Mouse (Mus musculus): ENCODE data around the gene Tet3. TPM values are rescaled to one million over a fixed set of nuclear protein-coding genes. Genes with fewer than 3 reads are reported as not detected.
A peak's percentile ranks its signal among the peaks of the same experiment; 100 is the strongest.

The Tet3 gene
- total RNA-seq, 2 experiments from 2014 or later, result 12.2 to 29.6 TPM

DNA sequence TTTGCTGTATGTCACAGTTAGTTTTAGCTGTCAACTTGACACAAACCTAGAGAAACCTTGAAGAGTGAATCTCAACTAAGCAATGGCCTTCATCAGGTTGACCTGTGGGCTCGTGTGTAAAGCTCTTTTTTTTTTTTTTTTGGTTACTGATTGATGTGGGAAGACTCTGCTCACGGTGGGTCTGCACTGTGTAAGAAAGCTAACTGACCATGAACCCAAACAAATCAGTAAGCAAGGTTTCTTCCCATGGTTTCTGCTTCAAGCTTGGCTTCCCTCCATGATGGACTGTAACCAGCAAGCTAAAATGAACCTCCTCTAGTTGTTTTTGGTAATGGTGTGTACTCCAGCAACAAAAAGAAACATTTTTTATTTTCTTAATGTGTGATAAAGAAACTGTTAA lies 20.3 kb upstream of the Tet3 start:
- no peak for ATAC-seq (replicated peaks; ENCODE audit: poor library complexity)

GRCm38 (mm10) chr6:83478628-83479027 lies 19.7 kb upstream of the Tet3 start:
- no peak for ATAC-seq (replicated peaks; ENCODE audit: poor library complexity)

DNA sequence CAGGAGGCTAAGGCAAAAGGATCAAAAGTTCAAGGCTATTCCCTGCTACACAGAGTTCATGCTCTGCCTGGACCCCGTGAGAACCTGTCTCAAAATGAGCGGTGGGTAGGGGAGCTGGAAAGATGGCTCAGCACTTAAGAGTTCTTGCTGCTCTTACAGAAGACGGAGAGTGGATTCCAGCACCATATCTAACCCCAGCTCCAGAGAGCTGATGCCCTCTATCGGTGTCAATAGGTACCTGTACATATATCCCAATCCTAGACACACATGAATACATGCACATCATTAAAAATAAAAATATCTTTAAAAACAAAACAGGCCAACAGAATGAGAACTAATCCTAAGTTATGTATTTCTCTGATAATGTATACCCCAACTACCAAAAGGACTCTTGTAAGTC lies 19.3 kb upstream of the Tet3 start:
- ATAC-seq (replicated peaks; ENCODE audit: poor library complexity), result no peak

- ATAC-seq (replicated peaks; ENCODE audit: poor library complexity), result no peak
Observed at GRCm38 (mm10) chr6:83475431-83475830, 16.5 kb upstream of the Tet3 start.

DNA sequence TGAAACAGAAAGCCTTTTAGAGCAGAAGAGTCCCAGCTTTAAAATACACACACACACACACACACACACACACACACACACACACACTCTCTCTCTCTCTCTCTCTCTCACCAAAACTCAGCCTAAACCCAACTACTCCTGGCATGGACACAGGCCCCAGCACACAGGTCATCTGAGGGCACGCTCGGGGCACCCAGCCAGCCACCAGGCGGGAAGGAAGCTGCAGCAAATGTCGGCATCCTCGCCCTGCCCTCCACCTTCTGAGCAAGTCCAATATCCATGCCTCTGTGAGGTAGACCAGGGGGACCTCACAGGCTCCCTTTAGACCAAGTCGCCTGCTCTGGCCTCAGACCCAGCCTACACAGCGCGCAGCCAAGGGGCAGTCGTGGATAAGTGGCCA lies 14.4 kb upstream of the Tet3 start:
- ATAC-seq (replicated peaks; ENCODE audit: poor library complexity), result peak; percentile 85

DNA sequence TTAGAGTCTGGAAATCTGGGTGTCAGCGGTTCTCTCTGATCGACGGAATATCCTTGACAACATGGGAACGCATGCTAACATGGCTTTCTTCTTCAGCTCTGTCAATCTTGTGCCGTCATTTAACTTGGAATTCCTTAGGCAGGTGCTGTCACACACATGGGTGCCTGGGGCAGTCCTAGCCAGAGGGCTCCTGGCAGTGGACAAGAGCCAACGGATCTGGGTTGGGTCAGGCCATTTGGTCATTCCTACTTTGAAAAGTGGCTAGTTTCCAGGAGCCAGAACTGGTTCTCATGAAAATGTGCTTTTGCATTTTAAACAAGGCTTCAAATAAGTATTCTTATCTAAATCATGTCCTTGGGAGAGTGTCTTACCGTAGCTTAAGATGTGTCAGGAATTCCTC lies 12.9 kb upstream of the Tet3 start:
- no peak for ATAC-seq (replicated peaks; ENCODE audit: poor library complexity)

DNA sequence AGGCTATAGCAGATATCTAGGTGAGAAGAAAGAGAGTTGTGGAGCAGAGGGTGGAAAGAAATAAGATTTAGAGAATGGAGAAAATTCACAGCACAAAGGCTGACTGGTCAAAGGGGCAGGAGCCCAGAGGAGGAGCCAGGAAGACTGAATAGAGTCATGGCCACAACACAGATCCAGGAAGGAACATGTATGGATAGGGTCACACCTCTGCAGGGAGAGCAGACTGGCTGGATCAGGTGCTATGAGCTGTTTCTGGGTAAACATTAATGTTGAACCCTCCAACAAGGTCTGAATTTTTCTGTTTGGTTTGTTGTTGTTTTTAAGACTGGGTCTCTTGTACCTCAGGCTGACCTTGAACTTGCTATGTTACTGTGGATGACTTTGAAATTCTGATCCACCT lies 5.1 kb upstream of the Tet3 start:
- ATAC-seq (replicated peaks; ENCODE audit: poor library complexity), result no peak

- 0 out of 2 replicates have a peak, but pooled peaks have one; percentile 10 for ATAC-seq (replicated peaks; ENCODE audit: poor library complexity)
Observed at GRCm38 (mm10) chr6:83456984-83457810, 1.7 kb downstream of the Tet3 start.

DNA sequence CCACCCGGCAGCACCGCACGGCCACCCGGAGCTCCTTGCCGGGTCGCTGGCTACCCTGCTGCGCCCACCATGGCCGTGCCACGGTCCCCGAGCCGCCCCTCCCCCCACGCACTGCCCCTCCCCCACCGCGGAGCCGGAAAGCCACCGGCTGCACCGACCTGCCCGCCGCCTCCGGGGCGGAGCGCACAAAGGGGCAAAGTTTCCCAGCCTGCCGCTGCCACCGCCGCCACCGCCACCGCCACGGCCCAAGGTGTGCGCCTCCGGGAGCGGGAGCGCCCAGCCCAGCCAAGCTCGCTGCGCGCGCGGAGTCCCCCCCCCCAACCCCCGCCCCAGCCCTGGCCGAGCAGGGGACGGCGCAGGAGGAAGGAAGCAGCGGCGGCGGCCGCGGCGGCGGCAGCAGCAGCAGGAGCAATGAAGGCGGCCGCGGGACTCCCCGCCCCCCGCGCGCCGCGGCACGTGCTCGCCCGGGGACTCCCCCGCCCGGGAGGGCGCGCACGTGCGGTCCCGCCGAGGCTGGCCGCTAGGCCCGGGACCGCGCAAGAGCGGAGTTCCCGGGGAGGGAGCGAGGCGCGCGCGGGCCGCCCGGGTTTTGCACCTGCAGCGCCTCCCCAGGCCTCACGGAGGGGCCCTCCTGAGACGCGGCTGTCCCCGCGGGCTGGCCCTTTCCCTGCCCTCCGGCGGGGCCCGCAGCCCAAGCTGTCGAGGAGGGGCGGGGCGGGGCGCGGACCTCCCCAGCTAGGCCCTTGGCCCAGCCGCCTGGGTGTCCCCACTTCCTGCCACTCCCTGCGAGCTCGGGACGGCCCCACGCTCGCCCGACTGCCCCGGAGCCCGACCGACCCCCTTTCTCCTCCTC lies 2.5 kb downstream of the Tet3 start:
- ATAC-seq (replicated peaks; ENCODE audit: poor library complexity), result peak; percentile 45

DNA sequence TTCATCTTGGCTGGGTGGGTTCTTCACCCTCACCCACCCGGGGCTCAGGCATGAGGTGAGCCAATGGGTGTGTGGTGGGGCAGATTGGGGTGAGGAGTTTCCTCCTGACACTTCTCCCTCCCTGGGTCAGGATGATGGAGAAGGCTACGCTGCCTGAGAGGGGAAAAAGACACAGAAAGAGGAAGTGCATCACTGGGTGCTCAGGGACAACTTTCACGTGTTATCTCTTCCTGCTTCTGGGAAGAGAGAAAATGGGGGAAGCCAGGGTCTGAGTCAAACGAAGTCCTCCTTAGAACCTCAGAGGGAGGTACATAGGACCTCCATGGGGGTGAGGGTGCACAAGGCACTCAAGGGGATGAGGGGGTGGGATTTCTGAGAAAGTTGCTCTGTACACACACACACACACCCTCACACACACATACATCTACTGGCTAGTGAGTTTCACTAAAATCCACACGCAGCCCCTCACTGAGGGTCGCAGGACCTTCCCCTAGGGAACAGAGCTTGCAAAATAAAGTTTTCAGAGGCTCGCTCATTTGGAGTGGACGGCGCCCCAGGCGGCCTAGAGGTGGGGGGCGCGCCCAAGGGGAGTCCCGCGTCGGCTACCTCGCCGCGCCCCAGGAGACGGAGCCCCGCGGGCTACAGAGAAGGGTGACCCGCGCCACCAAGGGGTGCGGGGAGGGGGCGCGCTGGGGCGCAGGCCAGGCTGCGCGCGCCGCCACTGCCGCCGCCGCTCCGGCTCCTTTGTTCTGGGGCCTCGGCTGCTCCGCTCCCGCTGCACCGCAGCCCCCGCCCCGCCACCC lies 3.4 kb downstream of the Tet3 start:
- peak; percentile 42 for ATAC-seq (replicated peaks; ENCODE audit: poor library complexity)

DNA sequence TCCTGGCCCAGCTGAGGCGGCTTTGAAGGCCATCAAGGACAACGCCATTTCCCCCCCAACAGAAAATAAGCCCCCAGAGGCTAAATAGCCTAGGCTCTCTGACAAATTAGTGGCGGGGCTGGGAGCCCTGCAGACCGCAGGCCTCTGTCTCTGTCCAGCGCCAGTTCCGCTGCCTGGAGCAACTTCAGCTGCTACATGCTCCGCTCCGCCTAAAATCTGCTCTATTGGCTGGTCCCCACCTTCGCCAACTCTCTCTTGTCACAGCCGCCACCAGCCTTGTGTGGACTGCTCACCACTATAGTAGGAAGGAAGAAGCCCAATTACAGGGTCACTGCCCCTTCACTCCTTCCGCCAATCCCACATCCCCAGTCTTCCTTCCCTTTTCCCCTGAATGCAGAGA lies 5.2 kb downstream of the Tet3 start:
- ATAC-seq (replicated peaks; ENCODE audit: poor library complexity), result no peak; the same call in 1 of the 2 replicates

DNA sequence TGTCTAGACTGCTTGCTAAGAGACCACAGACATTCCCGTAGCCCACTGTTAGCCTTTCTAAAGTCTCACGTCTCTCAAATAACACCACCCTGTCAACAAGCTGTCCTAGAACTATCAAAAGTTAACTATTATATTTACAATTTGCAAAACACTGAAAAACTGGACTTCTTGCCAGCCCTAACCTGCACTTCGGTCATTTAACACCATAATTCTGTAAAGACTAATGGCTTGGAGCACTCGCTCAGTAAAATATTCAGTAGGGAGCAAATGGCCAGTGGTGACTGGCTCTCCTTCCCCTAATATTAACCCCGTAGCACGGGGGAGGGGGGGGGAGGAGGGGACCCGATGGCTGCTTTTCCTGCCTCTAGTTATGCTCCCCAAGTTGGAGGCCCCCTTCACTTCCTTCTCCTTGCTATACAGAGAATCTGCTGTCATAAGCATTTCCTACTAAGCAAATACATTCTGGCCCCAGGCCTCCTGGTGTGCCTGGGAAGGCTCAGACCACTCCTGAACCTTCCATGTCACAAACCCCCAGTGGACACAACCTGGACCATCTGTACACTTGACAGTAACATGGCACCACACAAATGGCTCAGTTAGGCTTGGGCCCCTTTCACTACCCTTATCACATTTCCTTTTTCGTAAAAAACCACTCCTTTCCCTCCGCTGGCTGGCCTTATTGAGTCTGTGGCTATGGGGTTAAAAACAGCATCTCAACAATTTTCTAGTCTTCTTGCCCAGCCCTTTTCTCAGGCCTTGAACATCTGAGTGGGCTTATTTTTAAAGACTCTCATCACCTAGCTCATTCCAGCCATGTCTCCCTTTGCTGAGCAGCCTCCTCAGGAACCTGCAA lies 8.2 kb downstream of the Tet3 start:
- ATAC-seq (replicated peaks; ENCODE audit: poor library complexity), result peak; percentile 10; the same call in 1 of the 2 replicates

DNA sequence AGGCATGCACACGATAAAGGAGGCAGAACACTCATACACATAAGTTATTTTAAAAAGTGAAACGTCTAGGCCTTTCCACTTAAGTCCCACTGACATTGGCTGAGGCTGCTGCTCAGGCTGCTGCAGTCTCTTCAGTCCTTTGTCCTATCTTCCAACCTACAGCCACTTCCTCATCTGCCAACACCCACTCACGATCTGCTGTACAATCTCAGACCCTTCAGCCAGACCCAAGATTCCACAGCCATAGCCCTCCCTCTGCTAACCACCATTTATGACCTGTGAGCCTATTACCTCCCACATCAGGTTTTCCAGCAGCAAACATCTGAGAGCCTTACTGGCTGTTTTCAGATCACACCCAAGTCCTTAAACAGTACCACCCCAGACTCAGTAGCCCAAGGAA lies 9.4 kb downstream of the Tet3 start:
- ATAC-seq (replicated peaks; ENCODE audit: poor library complexity), result peak; percentile 46

- 0 out of 2 replicates have a peak, but pooled peaks have one; percentile 2 for ATAC-seq (replicated peaks; ENCODE audit: poor library complexity)
Observed at GRCm38 (mm10) chr6:83448911-83449310, 10.0 kb downstream of the Tet3 start.

- ATAC-seq (replicated peaks; ENCODE audit: poor library complexity), result no peak
Observed at GRCm38 (mm10) chr6:83447031-83447430, 11.9 kb downstream of the Tet3 start.

DNA sequence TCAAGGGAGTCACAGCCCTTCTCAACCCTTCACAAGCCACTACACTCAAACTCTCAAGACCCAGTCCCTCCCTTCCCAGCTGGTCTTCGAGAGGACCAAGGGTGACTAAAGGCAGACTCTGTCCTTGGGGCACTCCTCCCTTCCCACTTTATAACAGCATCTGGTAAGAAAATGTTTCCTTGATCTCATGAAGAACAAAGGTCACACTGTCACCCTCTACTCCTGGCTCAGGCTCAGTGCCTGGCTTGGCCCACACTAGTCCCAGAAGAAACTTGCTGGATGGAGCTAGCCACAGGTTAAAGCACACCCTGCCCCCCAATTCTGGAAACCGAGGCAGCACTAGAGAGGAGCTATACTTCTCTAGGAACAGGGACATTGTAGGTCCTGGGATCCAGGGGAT lies 13.1 kb downstream of the Tet3 start:
- no peak for ATAC-seq (replicated peaks; ENCODE audit: poor library complexity)

DNA sequence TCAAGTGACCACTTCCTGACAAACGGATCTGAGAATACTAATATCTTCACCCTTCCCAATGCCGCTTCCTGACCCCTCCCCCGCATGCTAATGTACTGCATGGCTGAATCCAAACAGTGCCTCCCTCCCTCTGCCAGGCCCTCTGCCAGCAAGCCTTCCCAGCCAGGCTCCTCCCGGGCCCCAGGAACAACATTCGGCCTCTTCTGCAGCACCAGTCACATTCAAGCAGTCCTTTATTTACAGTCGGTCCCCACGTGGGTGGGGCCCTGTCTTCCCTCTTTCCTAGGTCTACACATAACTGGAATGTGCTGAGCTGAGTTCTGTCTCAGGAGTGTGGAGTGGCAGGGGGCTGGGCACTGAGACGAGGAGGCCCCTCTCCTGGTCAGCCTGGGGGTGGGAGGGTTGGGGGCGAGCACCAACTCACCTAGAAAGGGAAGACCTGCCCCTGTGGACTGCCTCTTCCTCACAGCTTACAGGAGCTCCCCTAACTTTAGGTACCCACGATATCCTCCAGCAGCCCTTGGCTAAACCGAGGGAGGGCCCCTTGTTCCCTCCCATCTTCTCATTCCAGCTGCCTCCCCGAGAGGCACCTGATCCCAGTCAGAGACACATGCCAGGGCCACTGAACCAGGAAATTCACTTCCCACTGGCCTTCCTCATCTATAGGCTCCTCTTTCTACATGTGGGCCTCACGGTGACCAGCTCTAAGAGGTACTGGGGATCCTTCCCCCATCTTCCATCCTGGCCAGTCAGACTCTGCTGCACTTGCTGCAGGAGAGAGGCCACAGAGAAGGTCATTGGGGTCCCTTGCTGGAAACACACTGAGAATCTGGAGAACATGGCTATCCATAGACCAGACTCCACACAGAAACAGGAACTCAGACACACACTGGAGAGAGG lies 15.2 kb downstream of the Tet3 start:
- ATAC-seq (replicated peaks; ENCODE audit: poor library complexity), result no peak

GRCm38 (mm10) chr6:83442639-83443038 lies 16.2 kb downstream of the Tet3 start:
- ATAC-seq (replicated peaks; ENCODE audit: poor library complexity), result no peak

All from megakaryocyte progenitor cell, adult 5-6 weeks (primary cell).